Mouse (Mus musculus) liver, adult 2 months (tissue): ENCODE measurements around the gene A630023A22Rik.

Experiments
- CTCF ChIP-seq: fragments of 200-500 bp; IDR thresholded peaks from 2 replicates; pipeline ENCODE4 v1.5.1; 2011; ENCODE audit warnings: low read depth, low read length, control low read depth
- POLR2A ChIP-seq: fragments of 200-500 bp; IDR thresholded peaks from 2 replicates; pipeline ENCODE4 v1.6.1; 2011; ENCODE audit warnings: low read length, control low read depth; ENCODE audit not compliant: insufficient read depth; ENCODE audit errors: extremely low read depth

DNA sequence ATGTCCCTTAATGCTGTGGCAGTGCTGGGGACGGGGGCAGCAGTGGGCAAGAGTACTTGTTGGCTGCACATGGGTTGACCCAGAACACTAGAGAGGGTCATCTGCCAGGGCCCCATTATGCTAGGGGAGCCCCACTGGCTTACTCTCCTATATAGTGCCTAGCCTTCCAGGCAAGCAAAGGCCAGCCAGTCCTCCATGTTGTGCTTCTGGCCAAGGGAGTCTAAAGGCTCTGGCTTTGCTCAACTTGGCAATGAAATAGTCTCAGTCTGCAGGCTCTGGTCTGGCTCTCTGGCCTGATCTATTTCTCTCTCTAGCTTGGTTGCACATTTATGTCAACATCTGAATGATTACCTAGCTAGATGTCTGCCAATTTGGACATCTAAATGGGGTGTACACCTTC is 9.7 kb downstream of the A630023A22Rik start:
- TF ChIP-seq CTCF (no peak), POLR2A (no peak)
